Mouse (Mus musculus): Measurements from ENCODE around the gene Dach1. TPM values are rescaled to one million over a fixed set of nuclear protein-coding genes. Genes with fewer than 3 reads are reported as not detected.

Gene Dach1
- total RNA-seq, 2 experiments from 2014 or later: 1.2 to 4.2 TPM

- ATAC-seq (replicated peaks; ENCODE audit: low FRiP score, poor library complexity, severe bottlenecking): no peak
Measured at GRCm38 (mm10) chr14:98113106-98113505, 56.5 kb downstream of the Dach1 start.

GRCm38 (mm10) chr14:98109929-98110328 is 59.6 kb downstream of the Dach1 start:
- no peak for ATAC-seq (replicated peaks; ENCODE audit: low FRiP score, poor library complexity, severe bottlenecking)

- no peak for ATAC-seq (replicated peaks; ENCODE audit: low FRiP score, poor library complexity, severe bottlenecking)
Measured at GRCm38 (mm10) chr14:98108764-98109163, 60.8 kb downstream of the Dach1 start.

GRCm38 (mm10) chr14:98106208-98106607 is 63.4 kb downstream of the Dach1 start:
- ATAC-seq (replicated peaks; ENCODE audit: low FRiP score, poor library complexity, severe bottlenecking): no peak

DNA sequence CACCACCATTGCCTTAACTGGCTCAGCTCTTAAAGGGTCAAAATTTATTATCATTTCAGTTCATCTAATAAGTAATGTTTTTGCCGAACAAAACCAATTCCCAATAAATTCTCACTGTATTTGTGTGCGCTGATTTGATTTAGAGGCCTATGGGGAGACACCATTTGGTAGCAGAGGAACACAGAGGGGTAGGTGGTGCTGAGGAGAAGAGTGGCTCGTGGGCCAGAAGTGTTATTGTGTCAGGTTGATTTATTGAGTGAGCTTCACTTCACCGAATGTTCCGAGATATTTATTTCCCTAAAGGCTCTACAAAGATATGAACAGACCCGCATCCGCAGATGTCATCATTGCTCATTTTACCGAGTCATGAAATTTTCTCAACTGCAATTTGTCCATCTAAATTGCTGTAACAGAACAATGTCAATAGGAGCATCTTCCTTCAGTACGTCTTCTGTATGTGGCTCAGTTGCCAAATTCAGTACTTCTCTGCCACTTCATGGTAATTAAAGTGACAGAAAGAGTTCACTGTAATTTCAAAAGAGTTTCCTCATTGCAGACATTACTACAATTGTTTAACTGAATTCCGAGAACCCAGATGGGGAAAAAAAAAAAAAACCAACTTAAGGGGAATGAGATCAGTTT is 65.1 kb downstream of the Dach1 start:
- no peak for ATAC-seq (replicated peaks; ENCODE audit: low FRiP score, poor library complexity, severe bottlenecking)

DNA sequence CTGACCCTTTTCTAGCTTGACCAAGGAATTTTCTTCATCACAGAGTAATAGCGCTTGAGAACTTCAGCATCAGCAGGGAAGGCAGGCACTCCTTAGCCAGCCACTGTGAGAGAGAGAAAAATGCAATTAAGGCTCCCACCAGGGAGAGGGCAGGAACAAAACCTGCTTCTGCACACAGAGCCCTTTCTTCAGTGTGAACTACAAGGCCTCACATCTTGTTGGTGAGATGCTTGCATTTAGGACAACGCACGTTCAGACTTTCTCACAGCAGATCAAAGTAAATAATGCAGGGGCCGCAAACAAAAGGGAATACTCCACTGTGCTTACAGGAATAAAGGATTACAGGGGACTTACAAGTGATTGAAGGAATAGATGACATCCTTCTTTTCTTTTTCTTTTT is 74.3 kb downstream of the Dach1 start:
- ATAC-seq (replicated peaks; ENCODE audit: low FRiP score, poor library complexity, severe bottlenecking): no peak

DNA sequence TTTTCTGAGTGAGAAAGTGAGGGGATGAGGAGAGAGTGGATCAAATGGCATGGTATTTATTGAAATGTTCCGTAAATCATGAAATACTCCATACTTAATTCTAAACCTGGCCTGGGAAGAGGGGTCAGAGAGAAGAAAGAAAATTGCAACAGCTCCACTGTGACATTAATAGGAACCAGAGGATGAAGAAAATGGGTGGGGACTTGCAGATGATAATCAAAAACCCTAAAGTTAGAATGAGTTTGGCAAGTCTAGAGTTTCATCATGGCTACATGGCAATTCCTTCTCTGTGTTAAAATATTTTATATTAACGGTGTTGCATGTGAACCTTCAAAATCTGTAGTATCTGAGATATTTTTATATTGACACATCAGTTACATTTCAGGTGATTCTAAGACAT is 80.3 kb downstream of the Dach1 start:
- no peak for ATAC-seq (replicated peaks; ENCODE audit: low FRiP score, poor library complexity, severe bottlenecking)

GRCm38 (mm10) chr14:98087355-98087754 is 82.2 kb downstream of the Dach1 start:
- no peak for ATAC-seq (replicated peaks; ENCODE audit: low FRiP score, poor library complexity, severe bottlenecking)

DNA sequence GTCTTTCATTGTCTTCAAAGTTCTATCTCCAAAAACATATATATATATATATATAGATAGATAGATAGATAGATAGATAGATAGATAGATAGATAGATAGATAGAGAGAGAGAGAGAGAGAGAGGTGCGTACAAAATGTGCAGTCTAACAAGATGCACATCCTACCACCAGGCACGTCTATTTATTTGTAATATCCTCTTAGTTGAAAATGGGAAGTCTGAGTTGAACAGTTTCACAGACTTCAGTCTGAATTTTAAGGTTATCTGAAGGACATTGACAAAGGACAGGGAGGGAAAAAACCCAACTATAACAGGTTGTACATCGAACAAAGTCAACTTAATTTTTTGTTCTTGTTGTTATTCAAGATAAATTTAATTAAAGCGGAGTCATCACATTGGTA is 82.8 kb downstream of the Dach1 start:
- no peak for ATAC-seq (replicated peaks; ENCODE audit: low FRiP score, poor library complexity, severe bottlenecking)

DNA sequence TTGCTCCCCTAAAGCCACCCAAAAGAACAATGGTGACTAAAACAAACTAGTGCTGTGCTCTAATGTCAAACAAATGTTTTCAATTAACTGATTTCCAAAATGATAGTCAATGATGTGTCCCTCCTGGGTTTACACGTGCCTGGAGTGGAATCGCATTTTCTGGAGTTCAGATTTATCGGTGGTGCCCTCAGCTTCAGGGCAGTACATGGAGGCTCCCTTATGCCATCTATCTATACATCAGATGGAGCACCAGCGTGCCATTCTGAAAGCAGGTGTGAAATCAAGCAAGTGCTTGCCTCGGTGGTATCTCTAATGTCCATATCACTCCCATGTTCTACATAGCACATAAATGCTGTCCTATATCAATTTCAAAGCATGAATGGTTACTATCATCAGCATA is 84.4 kb downstream of the Dach1 start:
- no peak for ATAC-seq (replicated peaks; ENCODE audit: low FRiP score, poor library complexity, severe bottlenecking)

DNA sequence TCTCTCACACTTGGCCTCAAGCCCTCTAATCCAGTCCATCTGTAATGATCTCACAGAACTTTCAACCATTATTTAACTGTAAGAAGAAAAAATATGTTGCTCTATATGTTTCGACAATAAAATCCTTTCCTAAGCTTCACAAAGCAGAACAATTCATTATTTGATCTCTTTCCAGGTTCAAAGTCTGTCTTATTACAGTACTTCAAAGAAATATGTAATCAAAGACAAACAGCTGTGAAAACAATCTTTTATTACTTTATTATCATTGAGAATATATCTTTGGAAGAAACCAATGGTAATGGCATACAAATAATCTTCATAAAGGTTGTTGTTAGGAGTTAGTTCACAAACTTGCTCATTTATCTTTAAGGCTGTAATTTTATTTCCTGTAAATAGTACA is 84.8 kb downstream of the Dach1 start:
- no peak for ATAC-seq (replicated peaks; ENCODE audit: low FRiP score, poor library complexity, severe bottlenecking)

DNA sequence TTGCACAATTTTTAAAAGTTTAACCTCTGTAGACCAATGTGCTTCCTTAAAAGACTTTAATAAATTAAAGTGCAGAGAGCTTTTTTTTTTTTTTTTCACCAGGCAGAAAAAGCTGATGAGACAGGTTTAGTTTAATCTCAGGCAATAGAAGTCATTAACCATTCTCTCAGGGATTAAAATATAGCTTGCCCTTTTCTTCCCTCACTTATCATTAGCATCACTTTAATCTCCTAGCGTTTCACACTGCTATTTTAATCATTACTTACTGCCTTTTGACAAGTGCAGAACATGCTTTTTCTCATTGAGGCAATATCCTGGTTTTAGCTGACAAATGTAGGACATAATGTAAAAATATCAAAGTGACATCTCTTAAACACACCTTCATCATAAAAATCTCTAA is 86.1 kb downstream of the Dach1 start:
- no peak for ATAC-seq (replicated peaks; ENCODE audit: low FRiP score, poor library complexity, severe bottlenecking)

- ATAC-seq (replicated peaks; ENCODE audit: low FRiP score, poor library complexity, severe bottlenecking): no peak
Measured at GRCm38 (mm10) chr14:98080014-98080413, 89.6 kb downstream of the Dach1 start.

- no peak for ATAC-seq (replicated peaks; ENCODE audit: low FRiP score, poor library complexity, severe bottlenecking)
Measured at GRCm38 (mm10) chr14:98077996-98078395, 91.6 kb downstream of the Dach1 start.

- no peak for ATAC-seq (replicated peaks; ENCODE audit: low FRiP score, poor library complexity, severe bottlenecking)
Measured at GRCm38 (mm10) chr14:98073421-98074080, 96.0 kb downstream of the Dach1 start.

DNA sequence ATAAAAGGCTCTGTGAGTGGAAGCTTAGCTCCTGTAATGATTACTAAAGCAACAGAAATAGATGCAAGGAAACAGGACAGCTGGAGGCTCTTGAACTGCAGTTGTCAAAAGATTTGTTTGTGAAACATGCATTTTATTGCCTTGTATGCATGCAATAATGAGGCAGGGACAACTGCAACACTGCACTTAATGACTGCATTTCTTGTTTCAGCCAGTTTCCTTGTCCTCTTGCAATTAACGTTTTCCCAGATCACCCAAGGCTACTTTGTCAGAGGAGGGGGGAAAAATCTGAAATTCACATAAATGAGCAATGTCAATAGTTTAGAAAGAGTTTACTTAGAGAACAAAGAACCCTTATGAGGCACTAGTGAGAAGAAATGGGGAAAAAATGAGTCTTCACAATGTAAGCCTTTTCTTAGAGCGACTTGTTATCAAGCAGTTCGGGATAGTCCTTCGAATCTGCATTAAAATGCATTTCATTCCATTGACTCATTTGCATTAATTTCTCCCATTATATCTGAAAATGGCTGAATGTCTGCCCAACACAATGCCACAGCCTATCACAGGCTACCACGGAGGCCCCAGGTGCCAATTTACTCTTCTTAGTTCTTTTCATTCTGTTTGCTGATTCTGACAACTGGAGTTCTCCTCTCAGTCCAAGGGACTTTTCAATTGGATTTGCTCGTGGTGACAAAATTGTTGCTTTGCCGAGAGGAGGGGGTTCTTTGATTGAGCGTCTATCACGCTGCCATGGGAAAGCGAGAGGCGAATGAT is 96.7 kb downstream of the Dach1 start:
- no peak for ATAC-seq (replicated peaks; ENCODE audit: low FRiP score, poor library complexity, severe bottlenecking)

GRCm38 (mm10) chr14:98071877-98072276 is 97.7 kb downstream of the Dach1 start:
- ATAC-seq (replicated peaks; ENCODE audit: low FRiP score, poor library complexity, severe bottlenecking): no peak

DNA sequence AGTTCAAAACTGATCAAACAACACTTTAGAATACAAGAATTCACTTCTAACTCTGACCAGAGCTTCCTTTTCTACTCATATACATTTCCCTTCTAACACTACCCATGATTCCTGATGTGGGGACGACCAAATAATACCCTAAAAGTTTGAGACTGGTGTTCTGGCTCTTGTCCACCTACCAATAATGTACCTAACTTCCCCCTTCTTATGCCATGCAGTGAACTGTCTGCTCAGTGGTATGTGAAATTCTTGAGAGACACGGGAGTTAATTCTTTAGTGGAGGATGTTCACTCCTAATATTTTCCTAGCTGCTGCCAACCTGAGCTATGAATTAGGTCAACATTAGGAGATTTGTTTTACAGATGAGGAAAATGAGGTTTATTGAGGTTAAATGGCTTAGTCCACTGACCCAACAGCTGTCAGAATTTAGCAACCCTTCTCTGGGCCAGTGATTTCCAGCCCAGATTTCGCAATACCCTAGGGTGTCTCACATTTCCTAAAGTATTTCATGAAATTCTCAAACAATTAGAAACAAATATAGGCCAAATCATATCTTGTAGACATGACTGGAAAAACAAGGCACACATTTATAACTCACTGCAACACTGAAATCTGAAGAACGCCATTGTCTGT is 102.2 kb downstream of the Dach1 start:
- no peak for ATAC-seq (replicated peaks; ENCODE audit: low FRiP score, poor library complexity, severe bottlenecking)

GRCm38 (mm10) chr14:98064190-98064589 is 105.4 kb downstream of the Dach1 start:
- ATAC-seq (replicated peaks; ENCODE audit: low FRiP score, poor library complexity, severe bottlenecking): no peak

DNA sequence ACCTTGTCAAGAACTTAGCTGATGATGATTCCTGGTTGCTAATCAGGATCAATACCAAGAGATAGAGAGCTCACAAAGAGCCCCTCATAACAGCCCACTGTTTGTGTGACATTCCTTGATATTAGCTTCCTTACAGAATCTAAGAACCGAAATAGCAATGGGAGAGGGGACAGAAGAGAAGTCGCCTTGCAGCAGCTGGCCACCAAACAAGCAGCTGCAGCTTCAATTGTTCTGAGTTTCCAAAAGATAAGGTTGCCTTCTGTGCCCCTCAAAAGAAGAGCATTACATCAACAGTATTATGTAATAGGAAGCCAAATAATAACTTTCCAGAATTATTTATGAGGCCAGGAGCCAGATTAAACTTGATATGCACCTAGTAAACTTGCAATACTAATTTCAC is 120.2 kb downstream of the Dach1 start:
- ATAC-seq (replicated peaks; ENCODE audit: low FRiP score, poor library complexity, severe bottlenecking): no peak

GRCm38 (mm10) chr14:98048403-98048802 is 121.2 kb downstream of the Dach1 start:
- no peak for ATAC-seq (replicated peaks; ENCODE audit: low FRiP score, poor library complexity, severe bottlenecking)

Measured in erythroid progenitor cell, adult 5-6 weeks (primary cell).